Mouse (Mus musculus): ENCODE measurements at regions not wholly inside any gene's neighbourhood (a gene's known extent, or its start where the extent isn't known, plus 50 kb on each side); places are given as distances from the start of the nearest gene placed in this dataset.

GRCm38 (mm10) chr3:144079960-144080359, 125.1 kb downstream of the Lmo4 start:
- TF ChIP-seq POLR2A (IDR thresholded peaks at IDR 0.05; ENCODE audit: borderline replicate concordance, control insufficient read depth, low read depth, low read length) (no peak), CTCF (IDR thresholded peaks at IDR 0.05; ENCODE audit: control insufficient read depth, insufficient read depth, low read length) (no peak)
